Mouse (Mus musculus) small intestine, adult 2 months (tissue): ENCODE data around the gene Tnk2.

Experiments used
- CTCF ChIP-seq: fragments of 200-500 bp; IDR thresholded peaks from 2 replicates; pipeline ENCODE4 v1.5.1; 2012; ENCODE audit warnings: low read depth, mild to moderate bottlenecking, control low read depth, inconsistent platforms, low read length, moderate library complexity, mixed read lengths; ENCODE audit not compliant: insufficient replicate concordance, insufficient read length; ENCODE audit errors: extremely low read depth
- POLR2A ChIP-seq: fragments of 200-500 bp; IDR thresholded peaks from 2 replicates; pipeline ENCODE4 v1.6.1; 2012; ENCODE audit warnings: low read depth, mild to moderate bottlenecking, control low read depth, inconsistent platforms, low read length, moderate library complexity

GRCm38 (mm10) chr16:32633486-32634012 lies 10.1 kb upstream of the Tnk2 start:
- TF ChIP-seq CTCF, result no peak
- TF ChIP-seq POLR2A, result no peak
